Mouse (Mus musculus): ENCODE results near the gene Riok2. TPM values are rescaled to one million over a fixed set of nuclear protein-coding genes. Genes with fewer than 3 reads are reported as not detected.
A peak's percentile ranks its signal among the peaks of the same experiment; 100 is the strongest.
"Not testable (repeated sequence)": the region's sequence is repeated elsewhere in the genome, so short reads cannot be mapped to it uniquely, and the experiment has no call there.

Riok2 gene
- polyA plus RNA-seq (2016; fragmentation: Nextera tagmentation; extraction: Ambion mirVana) = 28.5 and 28.7 TPM in 2 replicates

- peak within 1 kb of the TSS; percentile 72 for H3K4me3 ChIP-seq
- peak; percentile 93 for DNase-seq (ENCODE audit: low spot score)
- under 1% methylated on average over 48 of the region's 48 CpGs for WGBS
- no peaks in the 10 kb centered on the region for H3K27me3 ChIP-seq (ENCODE audit: low read depth, poor library complexity, severe bottlenecking)
- H3K27ac ChIP-seq (replicated peaks) = peak within 1 kb of the TSS; percentile 90
- peaks cover 20% of the 10 kb centered on the region for H3K36me3 ChIP-seq
- peaks cover 16% of the 10 kb centered on the region for H3K4me1 ChIP-seq
- no peaks in the 10 kb centered on the region for H3K9me3 ChIP-seq (replicated peaks)
Measured at GRCm38 (mm10) chr17:17373918-17374910, at the start of gene Riok2. Riok2 (plus strand) TSS chr17:17374309.

- DNase-seq (ENCODE audit: low spot score); H3K27ac ChIP-seq (replicated peaks); H3K36me3 ChIP-seq; H3K4me3 ChIP-seq; H3K4me1 ChIP-seq; H3K27me3 ChIP-seq (ENCODE audit: low read depth, poor library complexity, severe bottlenecking): not testable (repeated sequence)
- H3K9me3 ChIP-seq (replicated peaks) = peaks cover 14% of the 10 kb centered on the region; the same call in 1 of the 2 replicates
- 85% methylated on average over 1 of the region's 1 CpGs for WGBS
Measured at GRCm38 (mm10) chr17:17326022-17326421, 48.1 kb upstream of the Riok2 start.

- Histone ChIP-seq H3K9me3 (replicated peaks) (peaks cover 8% of the 10 kb centered on the region; the same call in 1 of the 2 replicates), H3K27ac (replicated peaks) (no peak overlapping the region), H3K4me3 (no peak overlapping the region), H3K4me1 (no peaks in the 10 kb centered on the region), H3K36me3 (no peaks in the 10 kb centered on the region), H3K27me3 (ENCODE audit: low read depth, poor library complexity, severe bottlenecking) (no peaks in the 10 kb centered on the region)
- no peak for DNase-seq (ENCODE audit: low spot score)
- WGBS = 85% methylated on average over 4 of the region's 4 CpGs
Measured at GRCm38 (mm10) chr17:17326636-17327035, 47.5 kb upstream of the Riok2 start.

- H3K36me3 ChIP-seq; H3K27ac ChIP-seq (replicated peaks); H3K4me1 ChIP-seq; H3K27me3 ChIP-seq (ENCODE audit: low read depth, poor library complexity, severe bottlenecking); H3K9me3 ChIP-seq (replicated peaks): not testable (repeated sequence)
- DNase-seq (ENCODE audit: low spot score) = peak; percentile 15
- peak overlapping the region; percentile 48 for H3K4me3 ChIP-seq
- 5% methylated on average over 33 of the region's 40 CpGs for WGBS
Measured at GRCm38 (mm10) chr17:17345374-17346183, 28.5 kb upstream of the Riok2 start.

GRCm38 (mm10) chr17:17346281-17346680, 27.8 kb upstream of the Riok2 start:
- H3K27ac ChIP-seq (replicated peaks); H3K4me1 ChIP-seq; H3K36me3 ChIP-seq; DNase-seq (ENCODE audit: low spot score); H3K9me3 ChIP-seq (replicated peaks); H3K27me3 ChIP-seq (ENCODE audit: low read depth, poor library complexity, severe bottlenecking): not testable (repeated sequence)
- WGBS = 43% methylated on average over 4 of the region's 4 CpGs
- peak overlapping the region; percentile 48 for H3K4me3 ChIP-seq

- no peak for DNase-seq (ENCODE audit: low spot score)
- Histone ChIP-seq H3K4me3 (peak overlapping the region; percentile 72), H3K36me3 (peaks cover 13% of the 10 kb centered on the region), H3K27ac (replicated peaks) (peak overlapping the region; percentile 90), H3K4me1 (peaks cover 16% of the 10 kb centered on the region), H3K27me3 (ENCODE audit: low read depth, poor library complexity, severe bottlenecking) (no peaks in the 10 kb centered on the region), H3K9me3 (replicated peaks) (no peaks in the 10 kb centered on the region)
- 7% methylated on average over 6 of the region's 6 CpGs for WGBS
Measured at GRCm38 (mm10) chr17:17373550-17373917, 575 bp upstream of the Riok2 start.

GRCm38 (mm10) chr17:17375581-17375980, 1.5 kb downstream of the Riok2 start:
- DNase-seq (ENCODE audit: low spot score) = no peak
- H3K4me1 ChIP-seq = peaks cover 16% of the 10 kb centered on the region
- H3K36me3 ChIP-seq = peaks cover 32% of the 10 kb centered on the region
- H3K4me3 ChIP-seq = peak overlapping the region; percentile 72
- H3K27ac ChIP-seq (replicated peaks) = no peak overlapping the region
- no peaks in the 10 kb centered on the region for H3K27me3 ChIP-seq (ENCODE audit: low read depth, poor library complexity, severe bottlenecking)
- WGBS = 93% methylated on average over 3 of the region's 3 CpGs
- no peaks in the 10 kb centered on the region for H3K9me3 ChIP-seq (replicated peaks)

- Histone ChIP-seq H3K4me3 (no peak overlapping the region), H3K27ac (replicated peaks) (no peak overlapping the region), H3K27me3 (ENCODE audit: low read depth, poor library complexity, severe bottlenecking) (no peaks in the 10 kb centered on the region), H3K4me1 (no peaks in the 10 kb centered on the region), H3K9me3 (replicated peaks) (no peaks in the 10 kb centered on the region), H3K36me3 (peaks cover 98% of the 10 kb centered on the region)
- 91% methylated on average over 4 of the region's 4 CpGs for WGBS
- no peak for DNase-seq (ENCODE audit: low spot score)
Measured at GRCm38 (mm10) chr17:17383703-17384102, 9.6 kb downstream of the Riok2 start.

GRCm38 (mm10) chr17:17384502-17384901, 10.4 kb downstream of the Riok2 start:
- Histone ChIP-seq H3K4me1 (no peaks in the 10 kb centered on the region), H3K27ac (replicated peaks) (no peak overlapping the region), H3K9me3 (replicated peaks) (no peaks in the 10 kb centered on the region), H3K4me3 (no peak overlapping the region), H3K36me3 (peaks cover 99% of the 10 kb centered on the region), H3K27me3 (ENCODE audit: low read depth, poor library complexity, severe bottlenecking) (no peaks in the 10 kb centered on the region)
- WGBS = 94% methylated on average over 3 of the region's 3 CpGs
- DNase-seq (ENCODE audit: low spot score) = no peak

- Histone ChIP-seq H3K9me3 (replicated peaks) (no peaks in the 10 kb centered on the region), H3K36me3 (peaks cover 100% of the 10 kb centered on the region), H3K4me1 (no peaks in the 10 kb centered on the region), H3K4me3 (no peak overlapping the region), H3K27ac (replicated peaks) (no peak overlapping the region), H3K27me3 (ENCODE audit: low read depth, poor library complexity, severe bottlenecking) (no peaks in the 10 kb centered on the region)
- no peak for DNase-seq (ENCODE audit: low spot score)
- WGBS = 93% methylated on average over 2 of the region's 2 CpGs
Measured at GRCm38 (mm10) chr17:17386117-17386516, 12.0 kb downstream of the Riok2 start.

GRCm38 (mm10) chr17:17391823-17392222, 17.7 kb downstream of the Riok2 start:
- no peak overlapping the region for H3K4me3 ChIP-seq
- no peak overlapping the region for H3K27ac ChIP-seq (replicated peaks)
- DNase-seq (ENCODE audit: low spot score) = no peak
- H3K4me1 ChIP-seq = peaks cover 3% of the 10 kb centered on the region; the same call in 1 of the 2 replicates
- 88% methylated on average over 4 of the region's 4 CpGs for WGBS
- no peaks in the 10 kb centered on the region for H3K27me3 ChIP-seq (ENCODE audit: low read depth, poor library complexity, severe bottlenecking)
- peaks cover 79% of the 10 kb centered on the region for H3K36me3 ChIP-seq
- no peaks in the 10 kb centered on the region for H3K9me3 ChIP-seq (replicated peaks)

GRCm38 (mm10) chr17:17392863-17393262, 18.8 kb downstream of the Riok2 start:
- no peak for DNase-seq (ENCODE audit: low spot score)
- Histone ChIP-seq H3K4me1 (peaks cover 8% of the 10 kb centered on the region; the same call in 1 of the 2 replicates), H3K4me3 (no peak overlapping the region), H3K27ac (replicated peaks) (no peak overlapping the region), H3K27me3 (ENCODE audit: low read depth, poor library complexity, severe bottlenecking) (no peaks in the 10 kb centered on the region), H3K36me3 (peaks cover 69% of the 10 kb centered on the region), H3K9me3 (replicated peaks) (no peaks in the 10 kb centered on the region)
- WGBS = 70% methylated on average over 7 of the region's 7 CpGs

Data from midbrain, embryonic 10.5 days (tissue).